Mouse (Mus musculus) ES-Bruce4 (cell line): ENCODE data around the gene Ak8.

Experiments
- CTCF ChIP-seq: IDR thresholded peaks from one replicate; pipeline ENCODE4 v1.8.1; 2011; ENCODE audit warnings: low read depth, low read length
- POLR2A ChIP-seq: IDR thresholded peaks from one replicate; pipeline ENCODE4 v1.8.1; 2011; ENCODE audit warnings: low read length; ENCODE audit not compliant: insufficient read depth

GRCm38 (mm10) chr2:28794623-28795022 lies 94.7 kb downstream of the Ak8 start:
- TF ChIP-seq CTCF (peak; percentile 20), POLR2A (no peak)
